Mouse (Mus musculus) kidney, postnatal 0 days (tissue): ENCODE measurements at regions not wholly inside any gene's neighbourhood (a gene's known extent, or its start where the extent isn't known, plus 50 kb on each side); places are given as distances from the start of the nearest gene placed in this dataset.

Source experiments
- ATAC-seq: fragments of 200-750 bp; cut with Nextera tagmentation; replicated peaks from 2 replicates; pipeline ENCODE4 v1.8.0; 2017; ENCODE audit warnings: low read depth, moderate number of reproducible peaks, moderate TSS enrichment, moderate library complexity; ENCODE audit not compliant: low FRiP score
- DNase-seq: peaks from one replicate; pipeline ENCODE4 v3.0.0-alpha.2; 2016; ENCODE audit warnings: low spot score
- H3K27ac ChIP-seq: fragments of 300-500 bp; sonication (generic); 2 replicates; pipeline ENCODE4 v1.5.1; 2014; ENCODE audit warnings: mild to moderate bottlenecking
- H3K27me3 ChIP-seq: fragments of 300-500 bp; sonication (generic); 2 replicates; pipeline ENCODE4 v1.6.1; 2014; ENCODE audit warnings: low read length, mixed read lengths; ENCODE audit not compliant: insufficient read depth
- H3K36me3 ChIP-seq: fragments of 300-500 bp; sonication (generic); 2 replicates; pipeline ENCODE4 v1.6.1; 2014; ENCODE audit warnings: low read length, mixed read lengths; ENCODE audit not compliant: insufficient read depth
- H3K4me1 ChIP-seq: fragments of 300-500 bp; sonication (generic); replicated peaks from 2 replicates; pipeline ENCODE4 v1.6.1; 2014; ENCODE audit warnings: antibody characterized with exemption, low read length, mixed read lengths; ENCODE audit not compliant: insufficient read depth
- H3K4me2 ChIP-seq: fragments of 300-500 bp; sonication (generic); 2 replicates; pipeline ENCODE4 v1.6.1; 2014; ENCODE audit warnings: mild to moderate bottlenecking, low read length, moderate library complexity, mixed read lengths
- H3K4me3 ChIP-seq: fragments of 300-500 bp; sonication (generic); replicated peaks from 2 replicates; pipeline ENCODE4 v1.5.1; 2014; ENCODE audit warnings: low read depth, low read length
- H3K9ac ChIP-seq: fragments of 300-500 bp; sonication (generic); 2 replicates; pipeline ENCODE4 v1.6.1; 2014; ENCODE audit warnings: low read depth, low read length
- H3K9me3 ChIP-seq: fragments of 300-500 bp; sonication (generic); replicated peaks from 2 replicates; pipeline ENCODE4 v1.6.1; 2016; ENCODE audit warnings: low read length, inconsistent platforms, mixed read lengths
- CTCF ChIP-seq: IDR thresholded peaks from 2 replicates; pipeline ENCODE4 v1.5.1; 2016; ENCODE audit warnings: antibody characterized with exemption, low read depth, mild to moderate bottlenecking, moderate library complexity
- WGBS: fragments of 180-500 bp; shearing (Covaris S2); extraction: QIAGEN DNeasy Blood & Tissue Kit; methylation state at CpG from one replicate; pipeline ENCODE4 v1.1.7; 2014; 5-methylcytosine and 5-hydroxymethylcytosine counted together

- Histone ChIP-seq H3K9ac (no peak overlapping the region), H3K4me3 (no peak overlapping the region), H3K27me3 (no peaks in the 10 kb centered on the region), H3K27ac (no peak overlapping the region), H3K36me3 (no peaks in the 10 kb centered on the region), H3K9me3 (no peaks in the 10 kb centered on the region), H3K4me2 (no peak overlapping the region), H3K4me1 (0 out of 2 replicates have a peak, but pooled peaks cover 10% of the 10 kb centered on the region)
- TF ChIP-seq CTCF: no peak; the same call in 1 of the 2 replicates
- ATAC-seq (no peak), DNase-seq (peak; percentile 46)
- WGBS: 18% methylated on average over 5 of the region's 5 CpGs
Observed at GRCm38 (mm10) chr11:82571525-82571924, 182.8 kb downstream of the Tmem132e start.

- H3K4me2 ChIP-seq: no peak overlapping the region
- no peak overlapping the region for H3K27ac ChIP-seq
- no peaks in the 10 kb centered on the region for H3K9me3 ChIP-seq
- no peak overlapping the region for H3K9ac ChIP-seq
- no peak for DNase-seq
- no peak for TF ChIP-seq CTCF
- 0 out of 2 replicates have a peak, but pooled peaks cover 10% of the 10 kb centered on the region for H3K4me1 ChIP-seq
- H3K4me3 ChIP-seq: no peak overlapping the region
- H3K27me3 ChIP-seq: no peaks in the 10 kb centered on the region
- no peak for ATAC-seq
- no peaks in the 10 kb centered on the region for H3K36me3 ChIP-seq
Observed at GRCm38 (mm10) chr11:82569819-82570218, 181.1 kb downstream of the Tmem132e start.

GRCm38 (mm10) chr11:82568219-82568676, 179.5 kb downstream of the Tmem132e start:
- H3K4me2 ChIP-seq: no peak overlapping the region
- 0 out of 2 replicates have a peak, but pooled peaks cover 10% of the 10 kb centered on the region for H3K4me1 ChIP-seq
- no peaks in the 10 kb centered on the region for H3K9me3 ChIP-seq
- WGBS: 7% methylated on average over 2 of the region's 2 CpGs
- no peak overlapping the region for H3K9ac ChIP-seq
- TF ChIP-seq CTCF: no peak
- H3K27me3 ChIP-seq: no peaks in the 10 kb centered on the region
- no peaks in the 10 kb centered on the region for H3K36me3 ChIP-seq
- H3K27ac ChIP-seq: no peak overlapping the region
- ATAC-seq: no peak
- DNase-seq: peak; percentile 56
- H3K4me3 ChIP-seq: no peak overlapping the region

GRCm38 (mm10) chr11:82567014-82567685, 178.4 kb downstream of the Tmem132e start:
- 0 out of 2 replicates have a peak, but pooled peaks cover 10% of the 10 kb centered on the region for H3K4me1 ChIP-seq
- ATAC-seq: no peak
- H3K4me2 ChIP-seq: no peak overlapping the region
- WGBS: 54% methylated on average over 9 of the region's 9 CpGs
- H3K9ac ChIP-seq: no peak overlapping the region
- no peaks in the 10 kb centered on the region for H3K9me3 ChIP-seq
- no peak overlapping the region for H3K27ac ChIP-seq
- peak; percentile 29 for DNase-seq
- H3K27me3 ChIP-seq: no peaks in the 10 kb centered on the region
- no peak for TF ChIP-seq CTCF
- no peaks in the 10 kb centered on the region for H3K36me3 ChIP-seq
- H3K4me3 ChIP-seq: no peak overlapping the region

- DNase-seq: no peak
- WGBS: 53% methylated on average over 4 of the region's 4 CpGs
- H3K4me1 ChIP-seq: 0 out of 2 replicates have a peak, but pooled peaks cover 10% of the 10 kb centered on the region
Observed at GRCm38 (mm10) chr11:82566092-82566491, 177.4 kb downstream of the Tmem132e start.

GRCm38 (mm10) chr11:82564181-82564580, 175.5 kb downstream of the Tmem132e start:
- Histone ChIP-seq H3K4me3 (no peak overlapping the region), H3K9ac (no peak overlapping the region), H3K36me3 (no peaks in the 10 kb centered on the region), H3K4me1 (0 out of 2 replicates have a peak, but pooled peaks cover 8% of the 10 kb centered on the region), H3K27me3 (no peaks in the 10 kb centered on the region), H3K4me2 (no peak overlapping the region), H3K9me3 (no peaks in the 10 kb centered on the region), H3K27ac (no peak overlapping the region)
- no peak for ATAC-seq
- TF ChIP-seq CTCF: no peak
- WGBS: 62% methylated on average over 10 of the region's 10 CpGs
- DNase-seq: no peak

More at GRCm38 (mm10) chr11:82566092-82566491, 177.4 kb downstream of the Tmem132e start:
- no peak for ATAC-seq
- TF ChIP-seq CTCF: no peak
- Histone ChIP-seq H3K4me3 (no peak overlapping the region), H3K36me3 (no peaks in the 10 kb centered on the region), H3K4me2 (no peak overlapping the region), H3K9me3 (no peaks in the 10 kb centered on the region), H3K27me3 (no peaks in the 10 kb centered on the region), H3K9ac (no peak overlapping the region), H3K27ac (no peak overlapping the region)

GRCm38 (mm10) chr11:82542028-82542427, 153.3 kb downstream of the Tmem132e start:
- DNase-seq: no peak
- no peaks in the 10 kb centered on the region for H3K9me3 ChIP-seq
- no peak for ATAC-seq
- TF ChIP-seq CTCF: no peak
- no peak overlapping the region for H3K9ac ChIP-seq
- H3K36me3 ChIP-seq: no peaks in the 10 kb centered on the region
- WGBS: 72% methylated on average over 3 of the region's 3 CpGs
- no peak overlapping the region for H3K4me3 ChIP-seq
- H3K27me3 ChIP-seq: no peaks in the 10 kb centered on the region
- H3K27ac ChIP-seq: no peak overlapping the region
- H3K4me1 ChIP-seq: no peaks in the 10 kb centered on the region
- no peak overlapping the region for H3K4me2 ChIP-seq
